Mouse (Mus musculus) kidney, adult 2 months (tissue): ENCODE measurements around the gene Prpsap2.

ENCODE experiments used
- CTCF ChIP-seq: fragments of 200-500 bp; conservative IDR thresholded peaks from 2 replicates; pipeline ENCODE4 v1.5.1; 2011; ENCODE audit warnings: low read depth, mild to moderate bottlenecking, control low read depth, low read length, moderate library complexity, mixed read lengths; ENCODE audit not compliant: insufficient read depth, insufficient read length
- POLR2A ChIP-seq: fragments of 200-500 bp; IDR thresholded peaks from one replicate; pipeline ENCODE4 v1.6.1; 2011; ENCODE audit warnings: low read depth, low read length, control low read depth

DNA sequence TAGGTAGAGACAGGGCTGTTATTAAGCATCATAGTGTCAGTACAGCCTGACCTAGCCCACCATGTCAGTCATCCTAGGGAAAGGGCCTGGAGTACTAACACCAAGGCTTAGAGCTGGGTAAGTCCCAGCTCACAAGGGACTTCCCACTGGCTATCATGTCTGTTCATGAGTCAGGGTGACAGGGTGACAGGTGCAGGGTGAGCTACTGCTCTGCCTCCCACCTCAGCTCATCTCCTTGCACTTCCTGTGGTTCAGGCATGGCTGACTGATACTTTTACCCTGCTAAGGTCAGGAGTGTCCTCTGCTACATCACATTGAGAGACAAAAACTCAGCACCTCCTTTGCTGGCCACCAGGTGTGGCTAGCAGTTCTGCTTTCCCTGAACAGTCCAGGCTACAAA lies 63.0 kb downstream of the Prpsap2 start:
- TF ChIP-seq POLR2A (no peak), CTCF (no peak)
